Mouse (Mus musculus): ENCODE data around the gene Runx1. TPM values are rescaled to one million over a fixed set of nuclear protein-coding genes. Genes with fewer than 3 reads are reported as not detected.

The Runx1 gene
- polyA plus RNA-seq, 1 experiment, result 2.2 TPM

- no peak for DNase-seq
- Histone ChIP-seq H3K36me3 (ENCODE audit: control insufficient read depth, insufficient read depth, low read length) (no peaks in the 10 kb centered on the region), H3K27me3 (replicated peaks; ENCODE audit: control insufficient read depth, insufficient read depth, low read length) (peaks cover 4% of the 10 kb centered on the region; the same call in 1 of the 2 replicates), H3K27ac (ENCODE audit: insufficient read depth, low read depth, low read length) (no peak overlapping the region), H3K4me3 (ENCODE audit: insufficient read depth, low read depth, low read length) (peak overlapping the region; percentile 14; the same call in 1 of the 2 replicates), H3K4me1 (ENCODE audit: control insufficient read depth, insufficient read depth, low read length) (0 out of 2 replicates have a peak, but pooled peaks cover 3% of the 10 kb centered on the region)
- TF ChIP-seq CTCF (conservative IDR thresholded peaks at IDR 0.05; ENCODE audit: insufficient read depth, insufficient read length, low read depth, low read length), result no peak
- no peak for TF ChIP-seq POLR2A (IDR thresholded peaks at IDR 0.05; ENCODE audit: low read depth, low read length)
- 6% methylated on average over 43 of the region's 43 CpGs for WGBS
These were observed 130.6 kb downstream of the Runx1 start for GRCm38 (mm10) chr16:92695200-92695921.

DNA sequence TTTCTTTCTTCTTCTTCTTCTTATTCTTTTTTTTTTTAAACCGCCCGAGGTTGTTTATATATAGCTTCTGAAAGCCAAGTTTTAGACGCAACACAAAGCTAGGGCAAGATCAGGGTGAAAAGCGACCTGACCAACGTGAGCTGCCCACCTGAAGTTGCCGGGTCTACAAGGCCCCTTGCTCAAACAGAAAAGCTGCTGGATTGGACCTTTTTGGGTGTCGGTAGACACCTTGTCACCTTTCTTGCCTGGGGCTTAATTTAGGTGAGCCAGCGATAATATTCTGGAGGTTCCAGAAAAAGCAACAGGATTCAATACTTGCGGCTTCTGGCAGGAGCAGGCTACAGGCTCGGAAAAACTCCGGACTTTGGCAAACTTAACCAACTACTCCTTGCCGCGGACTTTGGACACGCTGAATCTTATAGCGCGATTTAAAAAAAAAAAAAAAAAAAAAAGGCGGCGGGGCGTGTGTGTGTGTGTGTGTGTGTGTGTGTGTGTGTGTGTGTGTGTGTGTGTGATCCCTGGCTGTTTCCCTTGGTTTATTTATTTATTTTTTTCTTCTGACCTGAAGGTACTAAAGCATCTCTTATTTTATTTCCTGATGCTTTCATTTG, 131.3 kb downstream of the Runx1 start:
- Histone ChIP-seq H3K27me3 (replicated peaks; ENCODE audit: control insufficient read depth, insufficient read depth, low read length) (peaks cover 4% of the 10 kb centered on the region; the same call in 1 of the 2 replicates), H3K4me1 (ENCODE audit: control insufficient read depth, insufficient read depth, low read length) (0 out of 2 replicates have a peak, but pooled peaks cover 3% of the 10 kb centered on the region), H3K36me3 (ENCODE audit: control insufficient read depth, insufficient read depth, low read length) (no peaks in the 10 kb centered on the region), H3K4me3 (ENCODE audit: insufficient read depth, low read depth, low read length) (no peak overlapping the region), H3K27ac (ENCODE audit: insufficient read depth, low read depth, low read length) (no peak overlapping the region)
- no peak for TF ChIP-seq CTCF (conservative IDR thresholded peaks at IDR 0.05; ENCODE audit: insufficient read depth, insufficient read length, low read depth, low read length)
- TF ChIP-seq POLR2A (IDR thresholded peaks at IDR 0.05; ENCODE audit: low read depth, low read length), result no peak
- DNase-seq, result no peak
- 27% methylated on average over 19 of the region's 19 CpGs for WGBS

DNA sequence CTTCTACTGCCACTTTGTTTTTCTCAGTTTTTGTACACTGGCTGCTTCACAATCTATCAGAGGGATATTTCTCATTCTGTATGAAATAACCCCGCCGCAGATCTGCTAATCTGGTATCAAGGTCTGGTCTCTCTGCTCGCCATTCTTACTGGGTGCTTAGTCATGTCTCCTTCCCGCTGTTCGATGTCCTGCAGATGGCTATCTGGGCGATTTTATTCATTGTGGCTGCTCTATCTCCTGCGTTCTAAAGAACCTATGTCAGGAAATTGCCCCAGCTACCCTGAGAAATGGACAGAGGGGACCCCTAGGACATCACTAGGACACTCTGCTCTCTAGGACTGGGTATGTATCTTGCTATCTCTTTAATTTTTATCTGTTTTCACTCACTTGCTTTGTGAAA, 135.2 kb downstream of the Runx1 start:
- WGBS, result 80% methylated on average over 7 of the region's 7 CpGs
- Histone ChIP-seq H3K4me1 (ENCODE audit: control insufficient read depth, insufficient read depth, low read length) (0 out of 2 replicates have a peak, but pooled peaks cover 3% of the 10 kb centered on the region), H3K36me3 (ENCODE audit: control insufficient read depth, insufficient read depth, low read length) (no peaks in the 10 kb centered on the region), H3K27me3 (replicated peaks; ENCODE audit: control insufficient read depth, insufficient read depth, low read length) (peaks cover 4% of the 10 kb centered on the region; the same call in 1 of the 2 replicates), H3K27ac (ENCODE audit: insufficient read depth, low read depth, low read length) (no peak overlapping the region), H3K4me3 (ENCODE audit: insufficient read depth, low read depth, low read length) (no peak overlapping the region)
- no peak for TF ChIP-seq CTCF (conservative IDR thresholded peaks at IDR 0.05; ENCODE audit: insufficient read depth, insufficient read length, low read depth, low read length)
- no peak for TF ChIP-seq POLR2A (IDR thresholded peaks at IDR 0.05; ENCODE audit: low read depth, low read length)
- no peak for DNase-seq

DNA sequence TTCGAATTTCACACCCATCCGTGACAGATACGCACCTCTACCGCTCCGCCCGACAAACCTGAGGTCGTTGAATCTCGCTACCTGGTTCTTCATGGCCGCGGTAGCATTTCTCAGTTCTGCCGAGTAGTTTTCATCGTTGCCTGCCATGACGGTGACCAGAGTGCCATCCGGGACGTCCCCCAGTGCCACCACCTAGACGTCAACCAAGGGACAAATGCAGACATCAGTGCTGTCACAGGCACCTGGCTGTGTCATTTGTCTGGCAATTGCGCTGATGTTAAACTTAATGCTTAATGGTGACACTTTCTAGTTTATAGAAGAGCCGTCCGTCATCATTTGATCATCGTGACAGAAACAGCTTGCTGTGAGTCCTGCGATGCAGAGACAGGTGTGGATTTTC, 137.0 kb downstream of the Runx1 start:
- no peaks in the 10 kb centered on the region for H3K36me3 ChIP-seq (ENCODE audit: control insufficient read depth, insufficient read depth, low read length)
- H3K4me3 ChIP-seq (ENCODE audit: insufficient read depth, low read depth, low read length), result no peak overlapping the region
- H3K4me1 ChIP-seq (ENCODE audit: control insufficient read depth, insufficient read depth, low read length), result no peaks in the 10 kb centered on the region
- 93% methylated on average over 21 of the region's 21 CpGs for WGBS
- TF ChIP-seq CTCF (conservative IDR thresholded peaks at IDR 0.05; ENCODE audit: insufficient read depth, insufficient read length, low read depth, low read length) (no peak), POLR2A (IDR thresholded peaks at IDR 0.05; ENCODE audit: low read depth, low read length) (no peak)
- no peaks in the 10 kb centered on the region for H3K27me3 ChIP-seq (replicated peaks; ENCODE audit: control insufficient read depth, insufficient read depth, low read length)
- no peak for DNase-seq
- no peak overlapping the region for H3K27ac ChIP-seq (ENCODE audit: insufficient read depth, low read depth, low read length)

DNA sequence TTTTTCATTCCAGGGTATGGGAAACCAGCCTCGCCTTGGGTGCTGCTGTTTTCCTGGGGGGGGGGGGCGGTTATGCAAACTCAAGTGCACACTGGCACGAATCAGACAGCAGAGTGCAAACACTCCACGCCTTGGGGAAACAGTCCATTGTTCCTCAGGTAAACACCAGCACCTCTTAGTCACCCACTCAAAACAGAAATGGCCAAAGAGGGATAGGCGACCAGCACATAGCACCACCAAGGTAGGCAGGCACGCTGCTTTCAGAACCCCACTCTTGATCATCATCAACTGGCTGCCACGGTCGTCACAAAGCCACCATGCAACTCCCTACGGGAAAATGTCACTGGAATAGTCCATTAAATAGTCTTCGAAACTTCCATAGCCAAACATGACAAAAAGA, 139.0 kb downstream of the Runx1 start:
- DNase-seq, result no peak
- Histone ChIP-seq H3K36me3 (ENCODE audit: control insufficient read depth, insufficient read depth, low read length) (no peaks in the 10 kb centered on the region), H3K4me1 (ENCODE audit: control insufficient read depth, insufficient read depth, low read length) (no peaks in the 10 kb centered on the region), H3K27ac (ENCODE audit: insufficient read depth, low read depth, low read length) (no peak overlapping the region), H3K4me3 (ENCODE audit: insufficient read depth, low read depth, low read length) (no peak overlapping the region), H3K27me3 (replicated peaks; ENCODE audit: control insufficient read depth, insufficient read depth, low read length) (no peaks in the 10 kb centered on the region)
- WGBS, result 93% methylated on average over 10 of the region's 10 CpGs
- TF ChIP-seq POLR2A (IDR thresholded peaks at IDR 0.05; ENCODE audit: low read depth, low read length) (no peak), CTCF (conservative IDR thresholded peaks at IDR 0.05; ENCODE audit: insufficient read depth, insufficient read length, low read depth, low read length) (no peak)

- no peaks in the 10 kb centered on the region for H3K4me1 ChIP-seq (ENCODE audit: control insufficient read depth, insufficient read depth, low read length)
- H3K36me3 ChIP-seq (ENCODE audit: control insufficient read depth, insufficient read depth, low read length), result no peaks in the 10 kb centered on the region
- no peak for TF ChIP-seq POLR2A (IDR thresholded peaks at IDR 0.05; ENCODE audit: low read depth, low read length)
These were observed 140.1 kb downstream of the Runx1 start for GRCm38 (mm10) chr16:92685766-92686315.

More at GRCm38 (mm10) chr16:92685766-92686315, 140.1 kb downstream of the Runx1 start:
- DNase-seq, result no peak
- Histone ChIP-seq H3K4me3 (ENCODE audit: insufficient read depth, low read depth, low read length) (no peak overlapping the region), H3K27me3 (replicated peaks; ENCODE audit: control insufficient read depth, insufficient read depth, low read length) (no peaks in the 10 kb centered on the region), H3K27ac (ENCODE audit: insufficient read depth, low read depth, low read length) (no peak overlapping the region)
- 71% methylated on average over 6 of the region's 6 CpGs for WGBS

Data from kidney, adult 2 months (tissue).